Mouse (Mus musculus): ENCODE results near the gene Prelid3b.

DNA sequence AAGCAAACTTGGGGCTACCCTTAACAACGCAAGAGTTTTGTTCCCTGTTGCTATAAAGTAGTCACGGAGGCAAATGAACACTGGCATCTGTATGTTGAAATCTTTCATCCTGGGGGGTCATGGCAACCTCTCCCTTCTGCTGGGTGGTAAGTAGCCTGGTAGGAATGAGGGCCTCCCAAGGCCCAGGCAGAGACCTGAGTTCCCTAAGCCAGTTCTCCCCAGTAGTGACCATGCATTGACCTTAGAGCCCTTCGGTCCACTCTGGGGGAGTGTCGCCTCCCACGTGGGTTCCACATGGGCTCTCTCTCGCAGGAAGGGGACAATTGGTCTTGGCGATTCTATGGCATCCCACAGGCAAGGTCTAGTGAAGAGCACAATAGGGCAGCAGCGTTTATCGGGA, 32.9 kb downstream of the Prelid3b start:
- no peak for TF ChIP-seq TAL1 (IDR thresholded peaks at IDR 0.05; ENCODE audit: low read length)
- TF ChIP-seq GATA1 (IDR thresholded peaks at IDR 0.05; ENCODE audit: low read length) = no peak

Data from erythroblast, embryonic 14.5 days (primary cell).